Mouse (Mus musculus) bone marrow, adult 2 months (tissue): Measurements from ENCODE around the gene Git2.
A peak's percentile ranks its signal among the peaks of the same experiment; 100 is the strongest.

Source experiments
- CTCF ChIP-seq: fragments of 200-500 bp; IDR thresholded peaks from 2 replicates; pipeline ENCODE4 v1.5.1; 2011; ENCODE audit warnings: low read length, control low read depth; ENCODE audit not compliant: control insufficient read depth, insufficient read depth
- POLR2A ChIP-seq: fragments of 200-500 bp; IDR thresholded peaks from 2 replicates; pipeline ENCODE4 v1.6.1; 2011; ENCODE audit warnings: low read depth, mild to moderate bottlenecking, control low read depth, low read length, borderline replicate concordance; ENCODE audit not compliant: control insufficient read depth

- no peak for TF ChIP-seq CTCF
- TF ChIP-seq POLR2A = 0 out of 2 replicates have a peak, but pooled peaks have one; percentile 19
Observed at GRCm38 (mm10) chr5:114780912-114781311, 5.6 kb upstream of the Git2 start.
